Mouse (Mus musculus): ENCODE results near the gene Lmo2. TPM values are rescaled to one million over a fixed set of nuclear protein-coding genes. Genes with fewer than 3 reads are reported as not detected.
"Not testable (repeated sequence)": the region's sequence is repeated elsewhere in the genome, so short reads cannot be mapped to it uniquely, and the experiment has no call there.

Gene Lmo2
- polyA plus RNA-seq, 1 experiment: not detected

DNA sequence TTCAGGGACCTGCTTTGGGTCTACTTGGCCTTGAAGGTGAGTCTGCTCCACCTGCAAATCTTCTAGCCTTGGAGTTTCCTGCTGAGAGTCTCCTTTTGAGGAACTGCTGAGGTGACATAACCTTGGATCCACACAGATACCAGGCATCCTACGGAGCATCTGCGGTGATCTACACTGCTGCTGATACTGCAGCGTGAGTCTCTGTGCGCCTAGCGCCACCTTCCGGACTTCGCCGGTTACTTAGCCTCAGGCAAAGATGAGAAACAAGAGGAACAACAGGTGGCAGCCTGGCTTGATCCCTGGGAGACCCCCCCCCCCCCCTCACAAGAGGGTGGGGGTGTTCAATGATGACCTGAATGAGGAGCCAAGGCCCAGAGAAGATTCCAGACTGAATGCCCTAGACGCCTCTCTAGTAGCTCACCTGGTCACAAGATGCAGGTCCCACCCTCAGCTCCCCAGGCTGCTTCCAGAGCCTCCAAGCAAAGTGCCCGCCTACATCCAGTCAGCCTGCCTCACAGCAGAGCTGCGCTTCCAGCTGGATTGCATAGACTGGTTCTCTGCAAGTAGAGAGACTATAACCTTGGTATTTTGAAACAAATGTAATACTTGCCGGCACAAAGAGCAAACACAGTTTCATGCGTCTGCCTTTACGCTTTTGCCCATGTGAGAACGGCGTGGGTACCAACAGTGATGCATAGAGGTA lies 45.1 kb downstream of the Lmo2 start:
- H3K79me3 ChIP-seq (ENCODE audit: low read depth): no peaks in the 10 kb centered on the region
- no peaks in the 10 kb centered on the region for H3K79me2 ChIP-seq (ENCODE audit: control insufficient read depth, insufficient read depth)
- H3K4me3 ChIP-seq (ENCODE audit: insufficient read depth, poor library complexity, severe bottlenecking): no peak overlapping the region
- H3ac ChIP-seq (ENCODE audit: control insufficient read depth, insufficient read length, low read depth): no peak overlapping the region
- no peaks in the 10 kb centered on the region for H3K36me3 ChIP-seq (ENCODE audit: control insufficient read depth, insufficient read depth)
- peaks cover 28% of the 10 kb centered on the region for H3K27me3 ChIP-seq (ENCODE audit: control insufficient read depth, insufficient read depth, insufficient read length)
- TF ChIP-seq USF1 (IDR thresholded peaks at IDR 0.05; ENCODE audit: low read depth): no peak
- peak; percentile 12 for TF ChIP-seq CTCF (IDR thresholded peaks at IDR 0.05; ENCODE audit: control insufficient read depth, insufficient read depth, insufficient read length)

DNA sequence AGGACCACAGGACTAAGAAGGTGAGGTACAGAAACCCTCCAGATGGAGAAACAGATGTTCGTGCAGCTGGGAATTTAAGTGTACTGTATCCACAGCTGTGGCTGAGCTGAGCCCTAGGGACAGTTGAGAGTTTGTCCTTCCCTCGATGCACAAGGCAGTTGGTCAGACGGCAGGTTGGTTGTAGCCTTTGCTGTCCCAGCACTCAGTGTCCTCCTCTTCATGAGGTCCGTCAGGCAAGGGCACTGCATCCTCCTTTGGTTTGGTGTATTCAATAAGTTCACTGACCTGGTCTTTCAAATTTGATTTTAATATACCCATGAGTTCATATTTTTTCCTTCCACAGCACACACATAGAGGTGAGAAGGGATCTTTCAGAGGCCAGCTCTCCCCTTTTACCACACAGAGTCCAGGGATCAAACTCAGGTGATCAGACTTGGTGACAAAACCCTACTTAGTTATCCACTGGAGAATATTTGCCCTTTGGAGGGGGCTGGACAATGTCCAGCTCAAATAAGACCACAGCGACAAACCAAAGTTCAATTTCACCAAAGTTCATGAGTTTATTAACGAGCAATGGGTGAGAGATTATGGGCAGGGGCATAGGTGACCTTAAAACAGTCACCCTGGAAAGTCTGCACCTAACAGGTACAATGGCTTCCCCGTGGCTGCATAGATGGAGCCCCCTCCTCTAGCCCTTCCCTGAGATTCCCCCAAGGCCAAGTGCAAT lies 50.2 kb downstream of the Lmo2 start:
- TF ChIP-seq MYOD1 (IDR thresholded peaks at IDR 0.05; ENCODE audit: control insufficient read depth, insufficient read length, low read depth): no peak
- Histone ChIP-seq H3ac (ENCODE audit: control insufficient read depth, insufficient read length, low read depth) (no peak overlapping the region), H3K36me3 (ENCODE audit: control insufficient read depth, insufficient read depth) (no peaks in the 10 kb centered on the region), H3K27me3 (ENCODE audit: control insufficient read depth, insufficient read depth, insufficient read length) (peaks cover 26% of the 10 kb centered on the region), H3K4me3 (ENCODE audit: insufficient read depth, poor library complexity, severe bottlenecking) (no peak overlapping the region), H3K79me2 (ENCODE audit: control insufficient read depth, insufficient read depth) (no peaks in the 10 kb centered on the region), H3K79me3 (ENCODE audit: low read depth) (no peaks in the 10 kb centered on the region)

DNA sequence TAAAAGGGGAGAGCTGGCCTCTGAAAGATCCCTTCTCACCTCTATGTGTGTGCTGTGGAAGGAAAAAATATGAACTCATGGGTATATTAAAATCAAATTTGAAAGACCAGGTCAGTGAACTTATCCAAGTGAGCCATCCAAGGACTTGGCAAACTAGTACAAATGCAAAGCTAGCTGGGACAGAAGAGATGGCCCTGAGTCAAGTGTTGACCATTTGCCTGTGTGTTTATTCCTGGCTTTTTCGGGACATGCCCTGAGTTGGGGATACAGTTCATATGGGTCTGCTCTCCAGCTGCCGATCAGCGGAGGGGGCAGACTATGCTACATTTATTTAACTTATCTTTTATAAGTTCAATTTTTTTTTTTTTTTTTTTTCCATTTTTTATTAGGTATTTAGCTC lies 51.1 kb downstream of the Lmo2 start:
- not testable (repeated sequence) for H3K79me2 ChIP-seq (ENCODE audit: control insufficient read depth, insufficient read depth); H3K36me3 ChIP-seq (ENCODE audit: control insufficient read depth, insufficient read depth); H3K4me3 ChIP-seq (ENCODE audit: insufficient read depth, poor library complexity, severe bottlenecking); H3ac ChIP-seq (ENCODE audit: control insufficient read depth, insufficient read length, low read depth); H3K79me3 ChIP-seq (ENCODE audit: low read depth)
- H3K27me3 ChIP-seq (ENCODE audit: control insufficient read depth, insufficient read depth, insufficient read length): peaks cover 20% of the 10 kb centered on the region

DNA sequence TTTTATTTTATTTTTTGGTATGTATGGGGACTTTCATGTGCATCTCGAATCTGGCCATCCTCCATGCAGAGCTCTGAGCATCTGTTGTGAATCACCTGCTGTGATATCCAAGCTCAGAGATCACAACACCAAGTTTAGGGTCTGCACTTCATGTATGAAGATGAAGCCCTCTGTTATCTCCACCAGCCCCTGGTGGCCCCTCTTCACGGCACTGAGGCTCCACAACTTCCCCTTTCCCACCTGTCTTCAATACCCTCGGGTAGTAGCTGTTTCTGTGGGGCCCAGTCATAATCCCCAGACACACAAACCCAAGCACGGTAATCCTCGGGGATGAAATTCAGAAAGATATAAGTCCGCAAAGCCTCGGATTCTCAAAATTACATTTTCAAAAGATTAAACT lies 65.3 kb downstream of the Lmo2 start:
- Histone ChIP-seq H3K36me3 (ENCODE audit: control insufficient read depth, insufficient read depth) (no peaks in the 10 kb centered on the region), H3K27me3 (ENCODE audit: control insufficient read depth, insufficient read depth, insufficient read length) (peaks cover 7% of the 10 kb centered on the region), H3K79me2 (ENCODE audit: control insufficient read depth, insufficient read depth) (peaks cover 4% of the 10 kb centered on the region), H3K4me3 (ENCODE audit: insufficient read depth, poor library complexity, severe bottlenecking) (no peak overlapping the region), H3K79me3 (ENCODE audit: low read depth) (no peaks in the 10 kb centered on the region), H3ac (ENCODE audit: control insufficient read depth, insufficient read length, low read depth) (no peak overlapping the region)
- TF ChIP-seq MYOD1 (IDR thresholded peaks at IDR 0.05; ENCODE audit: control insufficient read depth, insufficient read length, low read depth) (no peak), CTCF (IDR thresholded peaks at IDR 0.05; ENCODE audit: control insufficient read depth, insufficient read depth, insufficient read length) (no peak), CEBPB (IDR thresholded peaks at IDR 0.05; ENCODE audit: low read depth) (no peak)

DNA sequence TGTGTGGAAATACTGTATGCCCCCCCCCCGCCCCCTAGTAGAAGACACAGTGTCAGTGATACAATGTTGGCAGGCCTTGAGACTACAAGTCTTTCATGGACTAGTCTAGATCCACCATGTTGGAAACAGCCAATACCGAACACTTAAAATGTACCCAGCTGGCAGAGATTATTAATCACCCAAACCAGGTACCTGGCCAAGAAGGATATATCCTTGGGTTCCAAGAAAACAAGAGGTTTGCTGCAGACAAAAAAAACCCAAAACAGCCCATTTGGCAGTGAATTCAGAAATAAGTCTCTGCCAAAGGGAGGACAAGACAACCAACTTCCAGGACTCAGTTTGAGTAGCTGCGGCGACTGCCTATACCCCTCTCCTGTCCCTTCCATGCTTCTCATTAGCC lies 66.9 kb downstream of the Lmo2 start:
- Histone ChIP-seq H3ac (ENCODE audit: control insufficient read depth, insufficient read length, low read depth) (no peak overlapping the region), H3K79me2 (ENCODE audit: control insufficient read depth, insufficient read depth) (peaks cover 19% of the 10 kb centered on the region), H3K79me3 (ENCODE audit: low read depth) (peaks cover 5% of the 10 kb centered on the region), H3K4me3 (ENCODE audit: insufficient read depth, poor library complexity, severe bottlenecking) (no peak overlapping the region), H3K27me3 (ENCODE audit: control insufficient read depth, insufficient read depth, insufficient read length) (peaks cover 3% of the 10 kb centered on the region), H3K36me3 (ENCODE audit: control insufficient read depth, insufficient read depth) (no peaks in the 10 kb centered on the region)
- TF ChIP-seq FOSL1 (IDR thresholded peaks at IDR 0.05; ENCODE audit: insufficient read depth, low read length, poor library complexity, severe bottlenecking): no peak
- no peak for TF ChIP-seq MYOG (IDR thresholded peaks at IDR 0.05; ENCODE audit: control insufficient read depth, extremely low read depth, insufficient read length)
- no peak for TF ChIP-seq MYOD1 (IDR thresholded peaks at IDR 0.05; ENCODE audit: control insufficient read depth, insufficient read length, low read depth)
- no peak for TF ChIP-seq MAX (IDR thresholded peaks at IDR 0.05)
- TF ChIP-seq CTCF (IDR thresholded peaks at IDR 0.05; ENCODE audit: control insufficient read depth, insufficient read depth, insufficient read length): no peak

DNA sequence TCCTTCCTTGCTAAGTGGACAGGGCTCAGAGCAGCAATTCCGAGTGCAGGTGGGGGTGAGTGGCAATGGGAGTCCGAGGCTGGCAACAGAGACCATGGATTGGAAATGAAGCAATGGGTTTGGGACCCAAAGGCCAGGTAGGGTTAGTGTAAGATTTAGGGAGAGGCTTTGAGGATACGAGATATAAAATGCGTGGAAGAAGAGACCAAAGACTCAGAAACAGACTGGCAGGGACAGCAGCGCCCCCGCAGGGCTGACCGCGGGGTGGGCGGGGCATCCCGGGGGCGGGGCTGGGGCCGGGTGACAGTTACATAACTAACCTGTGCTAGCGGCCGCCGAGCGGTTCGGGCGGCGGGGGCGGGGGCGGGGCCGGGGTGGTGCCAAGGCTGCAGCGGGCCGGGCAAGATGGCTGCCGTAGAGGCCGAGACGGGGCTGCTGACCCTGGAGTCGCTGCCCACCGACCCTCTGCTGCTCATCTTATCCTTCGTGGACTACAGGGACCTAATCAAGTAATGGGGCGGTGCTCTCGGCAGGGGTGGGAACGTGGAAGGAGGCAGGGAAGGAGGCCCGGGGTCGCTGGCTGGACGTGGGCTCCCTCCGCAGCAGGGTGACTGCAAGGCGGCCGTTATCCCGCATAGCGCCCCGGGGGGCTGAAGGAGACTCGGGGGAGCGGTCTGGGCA lies 69.8 kb downstream of the Lmo2 start, which contains the start of gene Fbxo3:
Gene Fbxo3, plus strand, starts transcription at position 264 of the 681 bp plus-strand sequence.
- Histone ChIP-seq H3K79me2 (ENCODE audit: control insufficient read depth, insufficient read depth) (peaks cover 31% of the 10 kb centered on the region), H3K36me3 (ENCODE audit: control insufficient read depth, insufficient read depth) (peaks cover 8% of the 10 kb centered on the region), H3ac (ENCODE audit: control insufficient read depth, insufficient read length, low read depth) (peak within 1 kb of the TSS; percentile 80), H3K79me3 (ENCODE audit: low read depth) (peaks cover 9% of the 10 kb centered on the region), H3K4me3 (ENCODE audit: insufficient read depth, poor library complexity, severe bottlenecking) (peak within 1 kb of the TSS; percentile 92), H3K27me3 (ENCODE audit: control insufficient read depth, insufficient read depth, insufficient read length) (peaks cover 3% of the 10 kb centered on the region)
- TF ChIP-seq MYOD1 (IDR thresholded peaks at IDR 0.05; ENCODE audit: control insufficient read depth, insufficient read length, low read depth) (no peak), MYOG (IDR thresholded peaks at IDR 0.05; ENCODE audit: control insufficient read depth, extremely low read depth, insufficient read length) (no peak), CEBPB (IDR thresholded peaks at IDR 0.05; ENCODE audit: low read depth) (no peak), FOSL1 (IDR thresholded peaks at IDR 0.05; ENCODE audit: insufficient read depth, low read length, poor library complexity, severe bottlenecking) (no peak), MAX (IDR thresholded peaks at IDR 0.05) (no peak), CTCF (IDR thresholded peaks at IDR 0.05; ENCODE audit: control insufficient read depth, insufficient read depth, insufficient read length) (no peak), USF1 (IDR thresholded peaks at IDR 0.05; ENCODE audit: low read depth) (no peak)
